11 mouse cellular contexts compared by ENCODE assay signal in genomic region chr5:51412303-51413117, GRCm38 (mm10).
DNase-seq lines count a peak whose midpoint lies in the region; ATAC-seq and TF ChIP-seq lines count a peak whose summit lies in the region.
"Had no signal": no experiment of that assay in that cellular context is flagged by ENCODE, and none has a peak within 500 bp of the region (broad histone marks: within the 10 kb centered on the region; RNA-seq: fewer than 3 reads in every experiment).

No protein-coding gene starts in this region.

- no peaks in the 10 kb centered on the region for H3K27me3 ChIP-seq in heart, embryonic 15.5 days
- H3K27me3 ChIP-seq in kidney, postnatal 0 days (ENCODE audit: insufficient read depth, low read length): no peaks in the 10 kb centered on the region
- H3K27me3 ChIP-seq: embryonic facial prominence, embryonic 15.5 days; stomach, embryonic 15.5 days had no signal

- H3K36me3 ChIP-seq in heart, embryonic 15.5 days: no peaks in the 10 kb centered on the region
- no peaks in the 10 kb centered on the region for H3K36me3 ChIP-seq in kidney, postnatal 0 days (ENCODE audit: insufficient read depth, low read length)
- H3K36me3 ChIP-seq: embryonic facial prominence, embryonic 15.5 days; stomach, embryonic 15.5 days had no signal

- H3K9me3 ChIP-seq in heart, embryonic 15.5 days (replicated peaks): no peaks in the 10 kb centered on the region
- no peaks in the 10 kb centered on the region for H3K9me3 ChIP-seq in kidney, postnatal 0 days (replicated peaks; ENCODE audit: low read length)
- H3K9me3 ChIP-seq: embryonic facial prominence, embryonic 15.5 days; stomach, embryonic 15.5 days had no signal

- DNase-seq in heart, adult 18-20 months: peak; percentile 20 to 22
- no peak for DNase-seq in heart, adult 11 months
- peak; percentile 33 for DNase-seq in kidney, postnatal 0 days (ENCODE audit: low spot score)
- peak; percentile 4 for DNase-seq in retina, embryonic 14.5 days (ENCODE audit: low spot score)
- no peak for DNase-seq in B cell, adult 2 months
- no peak for DNase-seq in left cerebral cortex, postnatal 14 days (ENCODE audit: low spot score in 2 of 2)
- no peak for DNase-seq in yolk sac, embryonic 10.5 days (ENCODE audit: low spot score)
- DNase-seq: adrenal gland, adult 2 months had no signal

- peak overlapping the region; percentile 52 for H3K4me2 ChIP-seq in heart, embryonic 15.5 days
- H3K4me2 ChIP-seq in kidney, postnatal 0 days (ENCODE audit: low read length): peak overlapping the region; percentile 26; the same call in 1 of the 2 replicates
- H3K4me2 ChIP-seq: embryonic facial prominence, embryonic 15.5 days; stomach, embryonic 15.5 days had no signal

- TF ChIP-seq CTCF in kidney, postnatal 0 days (IDR thresholded peaks at IDR 0.05; ENCODE audit: low read depth): no peak

- H3K27ac ChIP-seq in heart, embryonic 15.5 days: 0 out of 2 replicates have a peak overlapping the region, but pooled peaks have one; percentile 55
- H3K27ac ChIP-seq in kidney, postnatal 0 days: peak overlapping the region; percentile 15; the same call in 1 of the 2 replicates
- H3K27ac ChIP-seq: embryonic facial prominence, embryonic 15.5 days; stomach, embryonic 15.5 days had no signal

- H3K9ac ChIP-seq in heart, embryonic 15.5 days: peak overlapping the region; percentile 37; the same call in 1 of the 2 replicates
- no peak overlapping the region for H3K9ac ChIP-seq in kidney, postnatal 0 days (ENCODE audit: low read depth, low read length)
- H3K9ac ChIP-seq: embryonic facial prominence, embryonic 15.5 days; stomach, embryonic 15.5 days had no signal

- intact Hi-C loops in left cerebral cortex, postnatal 14 days (cut with DNase I): no loop called here

- 0 out of 2 replicates have a peak, but pooled peaks cover 3% of the 10 kb centered on the region for H3K4me1 ChIP-seq in heart, embryonic 15.5 days (replicated peaks)
- H3K4me1 ChIP-seq in kidney, postnatal 0 days (replicated peaks; ENCODE audit: insufficient read depth, low read length): no peaks in the 10 kb centered on the region
- H3K4me1 ChIP-seq: embryonic facial prominence, embryonic 15.5 days; stomach, embryonic 15.5 days had no signal

- ATAC-seq in heart, embryonic 15.5 days (replicated peaks; ENCODE audit: insufficient number of reproducible peaks, insufficient read depth, low FRiP score, low read depth): no peak
- no peak; the same call in 1 of the 2 replicates for ATAC-seq in kidney, postnatal 0 days (replicated peaks; ENCODE audit: low FRiP score, low read depth)

- H3K4me3 ChIP-seq in heart, embryonic 15.5 days: peak overlapping the region; percentile 39
- H3K4me3 ChIP-seq in kidney, postnatal 0 days (replicated peaks; ENCODE audit: low read depth, low read length): no peak overlapping the region
- H3K4me3 ChIP-seq: embryonic facial prominence, embryonic 15.5 days; stomach, embryonic 15.5 days had no signal

- 36% methylated on average over 12 of the region's 12 CpGs for WGBS in heart, embryonic 15.5 days
- 38% methylated on average over 12 of the region's 12 CpGs for WGBS in kidney, postnatal 0 days

Comparison
In these comparisons a context has a peak if more than half of its experiments do, and no peak if none do; other contexts are left out.
1. DNase-seq: peak in heart, adult 18-20 months (2 of 2), kidney, postnatal 0 days (single experiment) and retina, embryonic 14.5 days (single experiment); none in heart, adult 11 months (single experiment), B cell, adult 2 months (0 of 2), left cerebral cortex, postnatal 14 days (0 of 2) and yolk sac, embryonic 10.5 days (single experiment).